Mouse (Mus musculus) left cerebral cortex, postnatal 10 days (tissue): ENCODE measurements at regions not wholly inside any gene's neighbourhood (a gene's known extent, or its start where the extent isn't known, plus 50 kb on each side); places are given as distances from the start of the nearest gene placed in this dataset.
"Not testable (repeated sequence)": the region's sequence is repeated elsewhere in the genome, so short reads cannot be mapped to it uniquely, and the experiment has no call there.

Source experiments
- DNase-seq, 2 experiments: peaks; one replicate each; pipeline ENCODE4 v3.0.0; 2021 to 2022; ENCODE audit warnings: low spot score in 2 of 2, mixed read lengths in 1 of 2; ENCODE audit errors: extremely low spot score in 1 of 2
- intact Hi-C: fragments of 180-260 bp; cut with DNase I; formaldehyde crosslinking; loops from one replicate; pipeline ENCODE4 v1.15.1; 2025

GRCm38 (mm10) chr5:45382804-45383203, 67.2 kb downstream of the Qdpr start:
- intact Hi-C loops = no loop called here
- DNase-seq = no peak

GRCm38 (mm10) chr5:45378486-45378885, 71.5 kb downstream of the Qdpr start:
- intact Hi-C loops = no loop called here
- DNase-seq = no peak

- intact Hi-C loops = no loop called here
- DNase-seq = no peak
These were observed 77.0 kb downstream of the Qdpr start for GRCm38 (mm10) chr5:45373069-45373468.

GRCm38 (mm10) chr5:45368451-45368850, 81.6 kb downstream of the Qdpr start:
- intact Hi-C loops = no loop called here
- DNase-seq = no peak

GRCm38 (mm10) chr5:45360189-45360588, 89.8 kb downstream of the Qdpr start:
- no peak for DNase-seq
- intact Hi-C loops = no loop called here

GRCm38 (mm10) chr5:45340411-45340810, 109.6 kb downstream of the Qdpr start:
- intact Hi-C loops = no loop called here
- no peak for DNase-seq

- intact Hi-C loops = no loop called here
- no peak for DNase-seq
These were observed 113.2 kb downstream of the Qdpr start for GRCm38 (mm10) chr5:45336801-45337200.

- intact Hi-C loops, DNase-seq: not testable (repeated sequence)
These were observed 125.6 kb downstream of the Qdpr start for GRCm38 (mm10) chr5:45324468-45324867.

GRCm38 (mm10) chr5:45323500-45323899, 126.5 kb downstream of the Qdpr start:
- no peak for DNase-seq
- intact Hi-C loops = no loop called here

- intact Hi-C loops = no loop called here
These were observed 132.0 kb downstream of the Qdpr start for GRCm38 (mm10) chr5:45318026-45318425.

GRCm38 (mm10) chr5:45301120-45301519, 148.9 kb downstream of the Qdpr start:
- DNase-seq = no peak
- intact Hi-C loops = no loop called here

More at GRCm38 (mm10) chr5:45318026-45318425, 132.0 kb downstream of the Qdpr start:
- DNase-seq = no peak

GRCm38 (mm10) chr5:45298872-45299271, 151.2 kb downstream of the Qdpr start:
- DNase-seq = peak in 1 of 2 experiments; percentile 50
- intact Hi-C loops = no loop called here

- DNase-seq = no peak
- intact Hi-C loops = no loop called here
These were observed 154.9 kb downstream of the Qdpr start for GRCm38 (mm10) chr5:45295134-45295533.

- intact Hi-C loops = no loop called here
- DNase-seq = no peak
These were observed 157.0 kb downstream of the Qdpr start for GRCm38 (mm10) chr5:45292833-45293546.

GRCm38 (mm10) chr5:45292383-45292782, 157.7 kb downstream of the Qdpr start:
- intact Hi-C loops = no loop called here
- DNase-seq = no peak

- intact Hi-C loops = no loop called here
- DNase-seq = no peak
These were observed 158.3 kb downstream of the Qdpr start for GRCm38 (mm10) chr5:45291752-45292151.

GRCm38 (mm10) chr5:45291276-45291675, 158.8 kb downstream of the Qdpr start:
- DNase-seq = no peak
- intact Hi-C loops = no loop called here

GRCm38 (mm10) chr5:45286454-45286853, 163.6 kb downstream of the Qdpr start:
- DNase-seq = no peak
- intact Hi-C loops = loop anchor here (10.0 kb wide), 1 partner anchor 118 kb away; no protein-coding TSS in a partner anchor

- no peak for DNase-seq
- intact Hi-C loops = loop anchor here (10.0 kb wide), 1 partner anchor 120 kb away; no protein-coding TSS in a partner anchor
These were observed 165.4 kb downstream of the Qdpr start for GRCm38 (mm10) chr5:45284680-45285079.

- DNase-seq = no peak
- intact Hi-C loops = loop anchor here (10.0 kb wide), 1 partner anchor 121 kb away; no protein-coding TSS in a partner anchor
These were observed 166.1 kb downstream of the Qdpr start for GRCm38 (mm10) chr5:45283908-45284415.
